Mouse (Mus musculus) left cerebral cortex, postnatal 25 days (tissue): ENCODE results near the gene Agxt. TPM values are rescaled to one million over a fixed set of nuclear protein-coding genes. Genes with fewer than 3 reads are reported as not detected.

ENCODE experiments used
- DNase-seq, 2 experiments: peaks; one replicate each; pipeline ENCODE4 v3.0.0; 2022; ENCODE audit warnings: low spot score in 2 of 2, mixed read lengths in 1 of 2
- intact Hi-C: fragments of 180-260 bp; cut with DNase I; formaldehyde crosslinking; loops from one replicate; pipeline ENCODE4 v1.15.1; 2025
- total RNA-seq, 2 experiments: library from RNA; stranded (reverse); gene quantifications; 2 replicates each; pipeline ENCODE4 v1.2.3; 2021

Gene Agxt
- total RNA-seq, 2 experiments from 2014 or later, result not detected

DNA sequence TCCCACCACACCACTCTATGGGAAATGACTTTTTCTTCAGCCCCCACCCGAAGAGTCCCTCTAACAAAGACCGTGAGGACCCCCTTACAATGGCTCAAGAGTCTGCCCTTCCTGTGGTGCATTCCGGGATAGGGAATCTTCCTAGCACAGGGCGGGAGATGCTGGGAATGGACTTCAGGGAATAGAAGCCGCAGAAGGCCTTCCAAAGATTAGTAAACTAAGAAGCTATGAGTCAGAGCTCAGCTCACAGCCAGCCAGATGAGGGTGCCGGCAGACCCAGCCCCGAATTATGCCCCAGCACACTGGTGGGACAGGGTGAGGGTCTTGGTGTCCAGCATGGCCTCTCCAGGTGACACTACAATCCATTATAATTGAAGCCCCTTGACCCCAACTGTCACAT is 47.2 kb downstream of the Agxt start:
- intact Hi-C loops, result no loop called here
- DNase-seq, result no peak

DNA sequence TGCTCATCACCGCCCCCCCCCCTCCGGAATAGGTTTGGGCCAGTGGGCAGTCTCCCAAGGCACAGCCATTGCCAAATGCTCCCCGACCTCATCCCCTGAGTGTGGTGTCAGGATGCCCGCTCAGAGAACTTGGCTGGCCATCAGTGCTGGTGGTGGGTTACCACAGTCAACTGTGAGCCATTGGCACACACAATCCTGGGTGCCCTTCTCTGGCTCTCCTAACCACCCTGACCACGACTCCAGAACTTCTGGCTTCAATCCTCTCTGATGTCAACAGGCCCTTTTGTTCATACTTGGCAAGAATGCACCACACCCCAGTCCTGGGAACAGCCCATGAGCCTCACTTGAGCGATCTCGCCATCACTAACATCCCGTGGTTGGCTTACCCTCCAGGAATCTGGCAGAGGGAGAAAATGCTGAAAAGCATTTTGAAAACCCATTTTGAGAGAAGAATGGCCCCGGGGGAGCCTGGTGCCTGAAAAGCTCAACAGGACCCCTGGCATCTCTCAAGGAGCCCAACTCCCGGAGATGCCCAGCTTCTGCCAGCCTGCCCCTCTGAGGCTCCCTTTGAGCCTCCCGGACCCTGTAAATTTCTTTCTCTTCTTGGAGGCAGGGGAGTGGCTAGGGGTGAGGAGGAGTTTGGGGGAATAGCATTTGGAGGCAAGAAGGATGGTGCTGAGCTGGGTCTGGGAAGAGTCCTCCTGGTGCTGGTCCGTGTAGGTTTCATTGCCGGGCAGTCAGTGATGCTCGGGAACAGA is 49.2 kb downstream of the Agxt start:
- peak in 1 of 2 experiments; percentile 45 for DNase-seq

DNA sequence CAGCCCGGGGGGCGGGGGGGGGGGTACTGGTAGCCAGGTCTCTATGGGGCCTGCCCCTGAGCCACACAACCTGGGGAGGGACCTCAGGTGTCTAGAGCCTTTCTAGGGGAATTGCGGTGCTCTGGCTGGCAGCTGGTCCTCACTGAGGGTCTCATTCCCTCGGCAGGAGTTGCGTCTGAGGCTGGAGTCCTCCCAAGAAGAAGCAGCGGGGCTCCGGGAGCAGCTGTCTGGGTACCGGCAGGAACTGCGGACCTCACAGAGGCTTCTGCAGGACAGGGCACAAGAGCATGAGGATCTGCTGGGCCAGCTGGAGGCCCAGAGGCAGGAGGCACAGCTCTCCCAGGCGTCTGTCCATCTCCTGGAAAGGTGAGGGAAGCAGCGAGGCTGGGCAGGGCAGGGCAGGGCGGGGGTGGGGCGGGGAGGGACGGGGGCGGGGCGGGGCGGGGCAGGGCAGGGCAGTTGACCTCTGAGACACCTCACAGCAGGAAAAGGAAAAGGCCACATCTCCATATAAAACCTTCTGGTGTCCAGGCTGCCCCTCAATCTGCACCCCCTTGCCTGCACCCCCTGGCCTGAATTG is 55.8 kb downstream of the Agxt start:
- intact Hi-C loops, result no loop called here

More for the DNA sequence above, 49.2 kb downstream of the Agxt start:
- intact Hi-C loops, result no loop called here

GRCm38 (mm10) chr1:93194961-93195360 is 59.9 kb downstream of the Agxt start:
- intact Hi-C loops, result no loop called here
- DNase-seq, result no peak

More for the DNA sequence above, 55.8 kb downstream of the Agxt start:
- no peak for DNase-seq

Other genes with a start within 250 kb of the Agxt start
- under 1 TPM; 0.32 to 0.41 TPM for gene Ankmy1, start 232.3 kb upstream of the Agxt start, total RNA-seq
- gene Dusp28, start 228.3 kb upstream of the Agxt start, total RNA-seq, result 10 to 100 TPM; 11.7 to 13.0 TPM
- gene Rnpepl1, start 224.5 kb upstream of the Agxt start, total RNA-seq, result 10 to 100 TPM; 32.3 to 32.9 TPM
- gene Capn10, start 200.9 kb upstream of the Agxt start, total RNA-seq, result 10 to 100 TPM; 44.4 to 47.8 TPM
- under 1 TPM; 0.18 to 0.48 TPM for gene Gpr35, start 184.4 kb upstream of the Agxt start, total RNA-seq
- gene Aqp12, start 128.9 kb upstream of the Agxt start, total RNA-seq, result not detected
- 100 to 1,000 TPM; 724 to 739 TPM for gene Kif1a, start 33.3 kb upstream of the Agxt start, total RNA-seq
- gene 2310007B03Rik, start 25.7 kb downstream of the Agxt start, total RNA-seq, result not detected
- gene Crocc2, start 33.5 kb downstream of the Agxt start, total RNA-seq, result under 1 TPM; 0.07 to 0.09 TPM
- gene Sned1, start 100.6 kb downstream of the Agxt start, total RNA-seq, result 1 to 10 TPM; 6.1 to 6.9 TPM
- 10 to 100 TPM; 20.4 to 23.3 TPM for gene Mterf4, start 170.7 kb downstream of the Agxt start, total RNA-seq
- gene Ppp1r7, start 207.6 kb downstream of the Agxt start, total RNA-seq, result 10 to 100 TPM; 81.1 to 84.7 TPM
- 1 to 10 TPM; 3.9 to 9.4 TPM for gene Pask, start 208.2 kb downstream of the Agxt start, total RNA-seq
- gene Ano7, start 238.7 kb downstream of the Agxt start, total RNA-seq, result under 1 TPM in 1 of 2 experiments, not detected in 1; 0.14 TPM